Mouse (Mus musculus): ENCODE measurements around the gene Cryl1. TPM values are rescaled to one million over a fixed set of nuclear protein-coding genes. Genes with fewer than 3 reads are reported as not detected.

The Cryl1 gene
- polyA plus RNA-seq, 1 experiment, result 0.08 TPM

- TF ChIP-seq GATA1 (IDR thresholded peaks at IDR 0.05; ENCODE audit: low read length), result no peak
- TF ChIP-seq TAL1 (IDR thresholded peaks at IDR 0.05; ENCODE audit: low read length), result no peak
- H3K27me3 ChIP-seq (ENCODE audit: control insufficient read depth), result no peaks in the 10 kb centered on the region
Measured at GRCm38 (mm10) chr14:57363833-57364232, 34.5 kb downstream of the Cryl1 start.

GRCm38 (mm10) chr14:57362726-57363660 lies 35.3 kb downstream of the Cryl1 start:
- no peak for TF ChIP-seq GATA1 (IDR thresholded peaks at IDR 0.05; ENCODE audit: low read length)
- TF ChIP-seq TAL1 (IDR thresholded peaks at IDR 0.05; ENCODE audit: low read length), result no peak
- Histone ChIP-seq H3K4me3 (replicated peaks) (no peak overlapping the region), H3K4me1 (ENCODE audit: control insufficient read depth) (0 out of 2 replicates have a peak, but pooled peaks cover 1% of the 10 kb centered on the region), H3K27me3 (ENCODE audit: control insufficient read depth) (no peaks in the 10 kb centered on the region), H3K9me3 (ENCODE audit: control insufficient read depth, low read length) (no peaks in the 10 kb centered on the region), H3K36me3 (ENCODE audit: control insufficient read depth) (no peaks in the 10 kb centered on the region)

More at GRCm38 (mm10) chr14:57363833-57364232, 34.5 kb downstream of the Cryl1 start:
- H3K4me3 ChIP-seq (replicated peaks), result no peak overlapping the region
- H3K4me1 ChIP-seq (ENCODE audit: control insufficient read depth), result 0 out of 2 replicates have a peak, but pooled peaks cover 1% of the 10 kb centered on the region
- no peaks in the 10 kb centered on the region for H3K9me3 ChIP-seq (ENCODE audit: control insufficient read depth, low read length)
- H3K36me3 ChIP-seq (ENCODE audit: control insufficient read depth), result no peaks in the 10 kb centered on the region

DNA sequence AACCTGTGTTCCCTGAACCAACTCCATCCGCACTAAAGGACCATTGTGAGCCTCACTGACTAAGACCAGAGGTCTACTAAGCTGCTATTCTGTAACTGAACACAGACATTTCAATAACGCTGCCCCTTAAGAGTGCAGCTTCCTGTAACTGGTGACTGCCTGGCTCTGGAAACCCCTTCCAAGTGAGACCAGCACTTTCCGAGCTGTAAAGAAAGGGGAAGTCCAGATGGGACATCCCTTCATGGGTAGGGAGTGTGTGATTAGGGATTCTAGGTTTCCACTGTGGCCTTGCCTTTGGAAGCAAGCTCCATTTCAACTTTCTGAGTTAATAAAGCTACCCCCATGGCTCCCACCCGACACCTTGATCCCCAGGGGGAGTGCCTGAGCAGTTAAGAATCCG lies 41.3 kb downstream of the Cryl1 start:
- no peaks in the 10 kb centered on the region for H3K4me1 ChIP-seq (ENCODE audit: control insufficient read depth)
- H3K9me3 ChIP-seq (ENCODE audit: control insufficient read depth, low read length), result no peaks in the 10 kb centered on the region
- H3K36me3 ChIP-seq (ENCODE audit: control insufficient read depth), result no peaks in the 10 kb centered on the region
- H3K4me3 ChIP-seq (replicated peaks), result no peak overlapping the region
- H3K27me3 ChIP-seq (ENCODE audit: control insufficient read depth), result no peaks in the 10 kb centered on the region
- TF ChIP-seq GATA1 (IDR thresholded peaks at IDR 0.05; ENCODE audit: low read length) (no peak), TAL1 (IDR thresholded peaks at IDR 0.05; ENCODE audit: low read length) (no peak)

- Histone ChIP-seq H3K36me3 (ENCODE audit: control insufficient read depth) (no peaks in the 10 kb centered on the region), H3K4me1 (ENCODE audit: control insufficient read depth) (peaks cover 13% of the 10 kb centered on the region), H3K9me3 (ENCODE audit: control insufficient read depth, low read length) (no peaks in the 10 kb centered on the region), H3K27me3 (ENCODE audit: control insufficient read depth) (no peaks in the 10 kb centered on the region), H3K4me3 (replicated peaks) (no peak overlapping the region)
- TF ChIP-seq GATA1 (IDR thresholded peaks at IDR 0.05; ENCODE audit: low read length) (no peak), TAL1 (IDR thresholded peaks at IDR 0.05; ENCODE audit: low read length) (no peak)
Measured at GRCm38 (mm10) chr14:57351521-57352235, 46.7 kb downstream of the Cryl1 start.

- no peaks in the 10 kb centered on the region for H3K36me3 ChIP-seq (ENCODE audit: control insufficient read depth)
- H3K9me3 ChIP-seq (ENCODE audit: control insufficient read depth, low read length), result no peaks in the 10 kb centered on the region
- TF ChIP-seq TAL1 (IDR thresholded peaks at IDR 0.05; ENCODE audit: low read length) (no peak), GATA1 (IDR thresholded peaks at IDR 0.05; ENCODE audit: low read length) (no peak)
- H3K4me3 ChIP-seq (replicated peaks), result no peak overlapping the region
- H3K27me3 ChIP-seq (ENCODE audit: control insufficient read depth), result no peaks in the 10 kb centered on the region
- H3K4me1 ChIP-seq (ENCODE audit: control insufficient read depth), result peaks cover 16% of the 10 kb centered on the region
Measured at GRCm38 (mm10) chr14:57349955-57350354, 48.4 kb downstream of the Cryl1 start.

DNA sequence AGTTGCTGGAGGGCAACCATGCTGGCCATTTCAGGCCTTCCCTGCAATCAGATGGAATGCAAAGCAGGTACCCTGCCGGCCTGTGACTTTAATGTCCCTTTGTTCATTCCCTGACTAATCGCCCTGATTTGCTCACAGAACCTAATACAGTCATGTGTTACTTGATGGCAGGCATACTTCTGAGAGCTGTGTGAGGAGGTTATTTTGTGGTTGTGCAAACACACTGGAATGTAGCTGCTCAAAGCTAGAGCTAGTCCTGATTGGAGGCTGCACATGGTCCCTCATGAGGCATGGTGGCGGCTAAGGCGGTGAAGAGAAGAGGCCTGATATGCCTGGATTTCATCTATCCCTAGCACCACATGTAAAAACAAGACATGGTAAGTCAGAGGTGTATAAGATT lies 50.2 kb downstream of the Cryl1 start:
- Histone ChIP-seq H3K9me3 (ENCODE audit: control insufficient read depth, low read length) (no peaks in the 10 kb centered on the region), H3K27me3 (ENCODE audit: control insufficient read depth) (no peaks in the 10 kb centered on the region), H3K36me3 (ENCODE audit: control insufficient read depth) (no peaks in the 10 kb centered on the region), H3K4me3 (replicated peaks) (no peak overlapping the region), H3K4me1 (ENCODE audit: control insufficient read depth) (peaks cover 18% of the 10 kb centered on the region)
- TF ChIP-seq GATA1 (IDR thresholded peaks at IDR 0.05; ENCODE audit: low read length), result no peak

DNA sequence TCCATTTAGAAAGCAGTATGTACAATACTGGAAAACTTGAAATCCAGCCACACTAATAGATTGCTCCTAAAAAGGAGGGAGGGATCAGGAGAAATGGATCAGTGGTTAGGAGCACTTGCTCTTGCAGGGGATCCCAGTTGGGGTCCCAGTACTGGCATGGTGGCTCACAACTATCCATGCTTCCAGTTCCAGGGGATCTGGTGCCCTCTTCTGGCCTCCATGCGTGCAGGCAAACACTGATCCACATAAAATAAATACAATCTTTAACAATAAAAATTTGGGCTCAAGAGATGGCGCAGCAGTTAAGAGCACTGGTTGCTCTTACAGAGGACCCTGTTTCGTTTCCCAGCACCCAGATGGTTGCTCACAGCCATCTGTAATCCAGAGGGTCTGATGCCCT lies 52.2 kb downstream of the Cryl1 start:
- no peaks in the 10 kb centered on the region for H3K36me3 ChIP-seq (ENCODE audit: control insufficient read depth)
- H3K27me3 ChIP-seq (ENCODE audit: control insufficient read depth), result no peaks in the 10 kb centered on the region
- H3K4me1 ChIP-seq (ENCODE audit: control insufficient read depth), result peaks cover 18% of the 10 kb centered on the region
- no peaks in the 10 kb centered on the region for H3K9me3 ChIP-seq (ENCODE audit: control insufficient read depth, low read length)
- H3K4me3 ChIP-seq (replicated peaks), result no peak overlapping the region
- TF ChIP-seq TAL1 (IDR thresholded peaks at IDR 0.05; ENCODE audit: low read length) (no peak), GATA1 (IDR thresholded peaks at IDR 0.05; ENCODE audit: low read length) (no peak)

GRCm38 (mm10) chr14:57344781-57345492 lies 53.4 kb downstream of the Cryl1 start:
- peak overlapping the region; percentile 52 for H3K4me3 ChIP-seq (replicated peaks)
- H3K36me3 ChIP-seq (ENCODE audit: control insufficient read depth), result no peaks in the 10 kb centered on the region
- H3K27me3 ChIP-seq (ENCODE audit: control insufficient read depth), result no peaks in the 10 kb centered on the region
- no peaks in the 10 kb centered on the region for H3K9me3 ChIP-seq (ENCODE audit: control insufficient read depth, low read length)
- H3K4me1 ChIP-seq (ENCODE audit: control insufficient read depth), result peaks cover 12% of the 10 kb centered on the region
- no peak for TF ChIP-seq TAL1 (IDR thresholded peaks at IDR 0.05; ENCODE audit: low read length)
- TF ChIP-seq GATA1 (IDR thresholded peaks at IDR 0.05; ENCODE audit: low read length), result no peak

All from erythroblast, embryonic 14.5 days (primary cell).